Mouse (Mus musculus) ES-Bruce4 (cell line): Measurements from ENCODE around the gene Trdmt1.

ENCODE experiments used
- CTCF ChIP-seq: IDR thresholded peaks from one replicate; pipeline ENCODE4 v1.8.1; 2011; ENCODE audit warnings: low read depth, low read length
- POLR2A ChIP-seq: IDR thresholded peaks from one replicate; pipeline ENCODE4 v1.8.1; 2011; ENCODE audit warnings: low read length; ENCODE audit not compliant: insufficient read depth

DNA sequence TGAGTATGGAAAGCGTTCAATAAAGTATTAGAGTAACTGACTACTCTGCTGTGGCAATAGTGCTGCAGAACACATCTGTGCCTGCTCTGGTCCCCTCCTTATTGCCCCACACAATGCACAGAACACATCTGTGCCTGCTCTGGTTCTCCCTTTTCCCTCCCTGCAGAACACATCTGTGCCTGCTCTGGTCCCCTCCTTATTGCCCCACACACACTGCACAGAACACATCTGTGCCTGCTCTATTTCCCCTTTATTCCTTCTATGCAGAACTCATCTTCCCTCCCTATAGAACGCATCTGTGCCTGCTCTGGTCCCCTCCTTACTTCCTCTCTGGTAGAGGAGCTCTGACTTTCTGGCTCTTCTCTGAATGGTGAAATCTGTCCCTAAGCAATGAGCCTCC, 54.0 kb downstream of the Trdmt1 start:
- no peak for TF ChIP-seq POLR2A
- TF ChIP-seq CTCF, result no peak
